22 mouse cellular contexts compared by ENCODE assay signal in the genomic region with DNA sequence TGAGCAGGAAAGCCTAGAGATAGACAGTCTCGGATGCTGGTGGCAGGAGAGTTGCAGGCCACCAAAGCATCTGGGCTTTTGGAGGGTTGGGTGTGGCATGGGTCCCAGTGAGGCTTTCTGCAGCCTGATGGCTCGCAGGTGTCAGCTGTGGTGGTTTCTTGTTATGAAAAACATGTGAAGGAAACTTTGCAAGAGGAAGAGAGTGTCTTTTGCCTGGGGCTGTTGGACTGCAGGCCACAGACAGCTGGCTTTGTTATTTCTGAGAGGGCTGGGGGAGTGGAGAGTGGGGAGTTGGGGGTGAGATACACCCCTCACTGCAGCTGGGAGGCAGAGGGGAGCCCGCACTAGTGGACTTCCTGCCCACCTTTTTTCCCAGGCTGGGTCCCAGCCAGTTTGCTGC. TPM values are rescaled to one million over a fixed set of nuclear protein-coding genes. Genes with fewer than 3 reads are reported as not detected.
DNase-seq lines count a peak whose midpoint lies in the region; ATAC-seq and TF ChIP-seq lines count a peak whose summit lies in the region.
"Had no signal": no experiment of that assay in that cellular context is flagged by ENCODE, and none has a peak within 500 bp of the region (broad histone marks: within the 10 kb centered on the region; RNA-seq: fewer than 3 reads in every experiment).

No protein-coding gene starts in this region.

- H3K4me1 ChIP-seq in forebrain, embryonic 11.5 days (replicated peaks; ENCODE audit: control insufficient read depth, insufficient read depth, low read length): no peaks in the 10 kb centered on the region
- peaks cover 14% of the 10 kb centered on the region for H3K4me1 ChIP-seq in forebrain, embryonic 12.5 days
- H3K4me1 ChIP-seq in spleen, adult 2 months (ENCODE audit: control insufficient read depth, insufficient read depth, insufficient read length): peaks cover 12% of the 10 kb centered on the region; the same call in 1 of the 2 replicates
- no peaks in the 10 kb centered on the region for H3K4me1 ChIP-seq in stomach, postnatal 0 days (replicated peaks; ENCODE audit: control insufficient read depth, insufficient read depth)
- peaks cover 16% of the 10 kb centered on the region for H3K4me1 ChIP-seq in hindbrain, embryonic 12.5 days
- H3K4me1 ChIP-seq: embryonic facial prominence, embryonic 13.5 days; limb, embryonic 12.5 days had no signal

- no peak for TF ChIP-seq EP300 in stomach, postnatal 0 days (optimal IDR thresholded peaks at IDR 0.05)

- no peak for ATAC-seq in forebrain, embryonic 11.5 days (replicated peaks; ENCODE audit: low FRiP score)
- no peak for ATAC-seq in forebrain, embryonic 12.5 days (ENCODE audit: low FRiP score)
- no peak for ATAC-seq in stomach, postnatal 0 days (ENCODE audit: low FRiP score, low TSS enrichment)
- no peak for ATAC-seq in hindbrain, embryonic 12.5 days (ENCODE audit: low FRiP score)
- ATAC-seq: forebrain, postnatal 0 days; intestine, embryonic 15.5 days; lung, postnatal 0 days; midbrain, embryonic 15.5 days had no signal

- no peak overlapping the region for H3K27ac ChIP-seq in forebrain, embryonic 11.5 days (ENCODE audit: low read depth, low read length)
- H3K27ac ChIP-seq in forebrain, embryonic 12.5 days: no peak overlapping the region
- H3K27ac ChIP-seq in spleen, adult 2 months (ENCODE audit: insufficient read depth, low read length): peak overlapping the region; percentile 57
- no peak overlapping the region for H3K27ac ChIP-seq in stomach, postnatal 0 days (replicated peaks)
- H3K27ac ChIP-seq in hindbrain, embryonic 12.5 days: no peak overlapping the region
- H3K27ac ChIP-seq: embryonic facial prominence, embryonic 13.5 days; hindbrain, embryonic 15.5 days; intestine, embryonic 15.5 days; kidney, embryonic 15.5 days; limb, embryonic 12.5 days; liver, embryonic 15.5 days; midbrain, embryonic 15.5 days; neural tube, embryonic 15.5 days had no signal

- H3K36me3 ChIP-seq in forebrain, embryonic 11.5 days (ENCODE audit: control insufficient read depth, insufficient read depth, low read length): no peaks in the 10 kb centered on the region
- H3K36me3 ChIP-seq in forebrain, embryonic 12.5 days (replicated peaks): no peaks in the 10 kb centered on the region
- H3K36me3 ChIP-seq in spleen, adult 2 months (ENCODE audit: control insufficient read depth, insufficient read depth, low read length): no peaks in the 10 kb centered on the region
- H3K36me3 ChIP-seq in stomach, postnatal 0 days (ENCODE audit: control insufficient read depth, insufficient read depth, low read length): no peaks in the 10 kb centered on the region
- no peaks in the 10 kb centered on the region for H3K36me3 ChIP-seq in hindbrain, embryonic 12.5 days
- H3K36me3 ChIP-seq: embryonic facial prominence, embryonic 13.5 days; hindbrain, embryonic 15.5 days; intestine, embryonic 15.5 days; kidney, embryonic 15.5 days; limb, embryonic 12.5 days; liver, embryonic 15.5 days; midbrain, embryonic 15.5 days; neural tube, embryonic 15.5 days had no signal

- no peaks in the 10 kb centered on the region for H3K27me3 ChIP-seq in forebrain, embryonic 11.5 days (ENCODE audit: control insufficient read depth, insufficient read depth, low read length)
- H3K27me3 ChIP-seq in forebrain, embryonic 12.5 days: no peaks in the 10 kb centered on the region
- H3K27me3 ChIP-seq in spleen, adult 2 months (ENCODE audit: control insufficient read depth, insufficient read depth, low read length): no peaks in the 10 kb centered on the region
- no peaks in the 10 kb centered on the region for H3K27me3 ChIP-seq in stomach, postnatal 0 days (ENCODE audit: control insufficient read depth, insufficient read depth, low read length)
- no peaks in the 10 kb centered on the region for H3K27me3 ChIP-seq in hindbrain, embryonic 12.5 days
- H3K27me3 ChIP-seq: embryonic facial prominence, embryonic 13.5 days; hindbrain, embryonic 15.5 days; intestine, embryonic 15.5 days; kidney, embryonic 15.5 days; liver, embryonic 15.5 days; midbrain, embryonic 15.5 days; neural tube, embryonic 15.5 days had no signal

- no peak overlapping the region for H3K9ac ChIP-seq in forebrain, embryonic 11.5 days (ENCODE audit: low read length)
- H3K9ac ChIP-seq in forebrain, embryonic 12.5 days: no peak overlapping the region
- H3K9ac ChIP-seq in stomach, postnatal 0 days (ENCODE audit: low read length): no peak overlapping the region
- H3K9ac ChIP-seq in hindbrain, embryonic 12.5 days: no peak overlapping the region
- H3K9ac ChIP-seq: embryonic facial prominence, embryonic 13.5 days; forebrain, postnatal 0 days; hindbrain, embryonic 15.5 days; intestine, embryonic 15.5 days; kidney, embryonic 15.5 days; limb, embryonic 12.5 days; liver, embryonic 15.5 days; midbrain, embryonic 15.5 days; neural tube, embryonic 15.5 days had no signal

- no peak for TF ChIP-seq CTCF in spleen, adult 2 months (IDR thresholded peaks at IDR 0.05; ENCODE audit: extremely low read depth, insufficient read depth, insufficient read length, insufficient replicate concordance)
- TF ChIP-seq CTCF in stomach, postnatal 0 days (IDR thresholded peaks at IDR 0.05; ENCODE audit: low read depth): no peak

- DNase-seq in forebrain, embryonic 11.5 days (ENCODE audit: low spot score): peak; percentile 44
- DNase-seq in spleen, adult 2 months (ENCODE audit: low read depth in 1 of 2, low spot score in 2 of 2): peak in 1 of 2 experiments; percentile 24
- no peak for DNase-seq in spleen, postnatal 14 days (ENCODE audit: low spot score in 2 of 2)
- DNase-seq in stomach, postnatal 0 days (ENCODE audit: low spot score): peak; percentile 10
- peak; percentile 33 to 69 for DNase-seq in thymus, postnatal 36 days
- DNase-seq in adrenal gland, postnatal 25 days: no peak
- DNase-seq: cerebellum, adult 8-10 months; forebrain, postnatal 0 days; heart, postnatal 36 days; right cerebral cortex, postnatal 14 days had no signal

- no peak for TF ChIP-seq POLR2A in spleen, adult 2 months (IDR thresholded peaks at IDR 0.05; ENCODE audit: low read depth, low read length)

- 90% methylated on average over 3 of the region's 3 CpGs for WGBS in forebrain, embryonic 11.5 days
- WGBS in forebrain, embryonic 12.5 days: 78% methylated on average over 3 of the region's 3 CpGs
- 24% methylated on average over 3 of the region's 3 CpGs for WGBS in spleen, adult 2 months
- 61% methylated on average over 3 of the region's 3 CpGs for WGBS in stomach, postnatal 0 days
- WGBS in hindbrain, embryonic 12.5 days: 80% methylated on average over 3 of the region's 3 CpGs

- no peaks in the 10 kb centered on the region for H3K9me3 ChIP-seq in forebrain, embryonic 11.5 days (ENCODE audit: control insufficient read depth, low read length)
- H3K9me3 ChIP-seq in forebrain, embryonic 12.5 days: no peaks in the 10 kb centered on the region
- no peaks in the 10 kb centered on the region for H3K9me3 ChIP-seq in stomach, postnatal 0 days (ENCODE audit: control insufficient read depth, low read length)
- no peaks in the 10 kb centered on the region for H3K9me3 ChIP-seq in hindbrain, embryonic 12.5 days (replicated peaks)
- H3K9me3 ChIP-seq: embryonic facial prominence, embryonic 13.5 days; hindbrain, embryonic 15.5 days; intestine, embryonic 15.5 days; kidney, embryonic 15.5 days; limb, embryonic 12.5 days; liver, embryonic 15.5 days; midbrain, embryonic 15.5 days; neural tube, embryonic 15.5 days had no signal

- no peak overlapping the region for H3K4me2 ChIP-seq in forebrain, embryonic 11.5 days (ENCODE audit: low read depth, low read length, severe bottlenecking)
- H3K4me2 ChIP-seq in forebrain, embryonic 12.5 days: no peak overlapping the region
- H3K4me2 ChIP-seq in stomach, postnatal 0 days (replicated peaks; ENCODE audit: low read depth): no peak overlapping the region
- no peak overlapping the region for H3K4me2 ChIP-seq in hindbrain, embryonic 12.5 days (replicated peaks)
- H3K4me2 ChIP-seq: embryonic facial prominence, embryonic 13.5 days; hindbrain, embryonic 15.5 days; intestine, embryonic 15.5 days; kidney, embryonic 15.5 days; limb, embryonic 12.5 days; liver, embryonic 15.5 days; midbrain, embryonic 15.5 days; neural tube, embryonic 15.5 days had no signal

- H3K4me3 ChIP-seq in forebrain, embryonic 11.5 days (ENCODE audit: low read depth, low read length): no peak overlapping the region
- no peak overlapping the region for H3K4me3 ChIP-seq in forebrain, embryonic 12.5 days (replicated peaks)
- H3K4me3 ChIP-seq in spleen, adult 2 months (ENCODE audit: extremely low read depth, insufficient read depth, insufficient read length): no peak overlapping the region
- H3K4me3 ChIP-seq in stomach, postnatal 0 days (ENCODE audit: low read depth, low read length): no peak overlapping the region
- H3K4me3 ChIP-seq in hindbrain, embryonic 12.5 days: no peak overlapping the region
- H3K4me3 ChIP-seq: embryonic facial prominence, embryonic 13.5 days; hindbrain, embryonic 15.5 days; intestine, embryonic 15.5 days; kidney, embryonic 15.5 days; limb, embryonic 12.5 days; liver, embryonic 15.5 days; midbrain, embryonic 15.5 days; neural tube, embryonic 15.5 days had no signal

RNA-seq across cellular contexts. Expression of a gene that starts 55.8 kb away (rescaled TPM):
- polyA plus RNA-seq in forebrain, embryonic 11.5 days (2014; fragmentation: Nextera tagmentation; extraction: Ambion mirVana): 1.8 and 2.0 TPM in 2 replicates
- polyA plus RNA-seq in forebrain, embryonic 12.5 days (2016; fragmentation: Nextera tagmentation; extraction: Ambion mirVana): 0.97 and 1.4 TPM in 2 replicates
- polyA plus RNA-seq in spleen, adult 2 months (2012; rRNA removed): 3.3 and 3.4 TPM in 2 replicates
- 0.72 and 0.93 TPM in 2 replicates for polyA plus RNA-seq in stomach, postnatal 0 days (2015; fragmentation: Nextera tagmentation; extraction: Ambion mirVana)
- 3.0 and 4.9 TPM in 2 replicates for total RNA-seq in adrenal gland, postnatal 25 days (2021)
- polyA plus RNA-seq in hindbrain, embryonic 12.5 days (2016; fragmentation: Nextera tagmentation; extraction: Ambion mirVana): 2.8 and 4.0 TPM in 2 replicates
- total RNA-seq: common myeloid progenitor, adult 5-6 weeks had no signal

Comparison
In these comparisons a context has a peak if more than half of its experiments do, and no peak if none do; other contexts are left out.
1. DNase-seq: peak in forebrain, embryonic 11.5 days (single experiment), stomach, postnatal 0 days (single experiment) and thymus, postnatal 36 days (2 of 2); none in spleen, postnatal 14 days (0 of 2) and adrenal gland, postnatal 25 days (single experiment).